Comparison of ENCODE assay signal across 12 mouse cellular contexts in genomic region chr6:53556050-53556449, GRCm38 (mm10).
DNase-seq lines count a peak whose midpoint lies in the region; ATAC-seq and TF ChIP-seq lines count a peak whose summit lies in the region.
"Had no signal": no experiment of that assay in that cellular context is flagged by ENCODE, and none has a peak within 500 bp of the region (broad histone marks: within the 10 kb centered on the region; RNA-seq: fewer than 3 reads in every experiment).

No protein-coding gene starts in this region.

- H3K4me1 ChIP-seq in forebrain, embryonic 16.5 days (replicated peaks; ENCODE audit: control insufficient read depth, insufficient read depth, low read length): peaks cover 6% of the 10 kb centered on the region
- peaks cover 9% of the 10 kb centered on the region for H3K4me1 ChIP-seq in forebrain, embryonic 12.5 days
- no peaks in the 10 kb centered on the region for H3K4me1 ChIP-seq in liver, postnatal 0 days (ENCODE audit: insufficient read depth)

- no peak overlapping the region for H3K4me2 ChIP-seq in forebrain, embryonic 16.5 days (ENCODE audit: low read length)
- no peak overlapping the region for H3K4me2 ChIP-seq in forebrain, embryonic 12.5 days
- no peak overlapping the region for H3K4me2 ChIP-seq in liver, postnatal 0 days (ENCODE audit: low read depth, low read length)
- H3K4me2 ChIP-seq: hindbrain, embryonic 15.5 days had no signal

- H3K9ac ChIP-seq in forebrain, embryonic 16.5 days (replicated peaks; ENCODE audit: low read depth, low read length): no peak overlapping the region
- H3K9ac ChIP-seq in forebrain, embryonic 12.5 days: no peak overlapping the region
- H3K9ac ChIP-seq in liver, postnatal 0 days (replicated peaks): no peak overlapping the region
- H3K9ac ChIP-seq: hindbrain, embryonic 15.5 days had no signal

- no peak overlapping the region for H3K27ac ChIP-seq in forebrain, embryonic 16.5 days (ENCODE audit: low read length)
- no peak overlapping the region for H3K27ac ChIP-seq in forebrain, embryonic 12.5 days
- no peak overlapping the region for H3K27ac ChIP-seq in liver, postnatal 0 days (ENCODE audit: low read depth)
- H3K27ac ChIP-seq: embryonic facial prominence, embryonic 10.5 days; hindbrain, embryonic 15.5 days had no signal

- no peak for TF ChIP-seq CTCF in liver, postnatal 0 days (IDR thresholded peaks at IDR 0.05; ENCODE audit: low read depth)

- H3K9me3 ChIP-seq in forebrain, embryonic 16.5 days (ENCODE audit: control insufficient read depth, low read length): no peaks in the 10 kb centered on the region
- H3K9me3 ChIP-seq in forebrain, embryonic 12.5 days: no peaks in the 10 kb centered on the region
- H3K9me3 ChIP-seq in liver, postnatal 0 days (ENCODE audit: low read length): no peaks in the 10 kb centered on the region
- H3K9me3 ChIP-seq: embryonic facial prominence, embryonic 10.5 days; hindbrain, embryonic 15.5 days had no signal

- H3K4me3 ChIP-seq in forebrain, embryonic 16.5 days (replicated peaks; ENCODE audit: low read length): no peak overlapping the region
- H3K4me3 ChIP-seq in forebrain, embryonic 12.5 days (replicated peaks): no peak overlapping the region
- no peak overlapping the region for H3K4me3 ChIP-seq in liver, postnatal 0 days (ENCODE audit: low read depth, low read length)
- H3K4me3 ChIP-seq: embryonic facial prominence, embryonic 10.5 days; hindbrain, embryonic 15.5 days had no signal

- TF ChIP-seq EP300 in liver, postnatal 0 days (IDR thresholded peaks at IDR 0.05; ENCODE audit: low read depth): no peak

- peak; percentile 31; the same call in 1 of the 2 replicates for ATAC-seq in forebrain, embryonic 16.5 days
- ATAC-seq in forebrain, embryonic 12.5 days (ENCODE audit: low FRiP score): no peak
- ATAC-seq in liver, postnatal 0 days: no peak
- ATAC-seq: midbrain, embryonic 16.5 days had no signal

- no peaks in the 10 kb centered on the region for H3K36me3 ChIP-seq in forebrain, embryonic 16.5 days (ENCODE audit: control insufficient read depth, insufficient read depth)
- H3K36me3 ChIP-seq in forebrain, embryonic 12.5 days (replicated peaks): no peaks in the 10 kb centered on the region
- no peaks in the 10 kb centered on the region for H3K36me3 ChIP-seq in liver, postnatal 0 days (replicated peaks; ENCODE audit: insufficient read depth, low read length)
- H3K36me3 ChIP-seq: embryonic facial prominence, embryonic 10.5 days; hindbrain, embryonic 15.5 days had no signal

- H3K27me3 ChIP-seq in forebrain, embryonic 16.5 days (replicated peaks; ENCODE audit: control insufficient read depth, insufficient read depth, low read length): no peaks in the 10 kb centered on the region
- no peaks in the 10 kb centered on the region for H3K27me3 ChIP-seq in forebrain, embryonic 12.5 days
- H3K27me3 ChIP-seq in liver, postnatal 0 days (ENCODE audit: insufficient read depth, low read length): 0 out of 2 replicates have a peak, but pooled peaks cover 4% of the 10 kb centered on the region
- H3K27me3 ChIP-seq: hindbrain, embryonic 15.5 days had no signal

- 13% methylated on average over 6 of the region's 6 CpGs for WGBS in forebrain, embryonic 16.5 days
- WGBS in forebrain, embryonic 12.5 days: 48% methylated on average over 6 of the region's 6 CpGs
- WGBS in liver, postnatal 0 days (ENCODE audit: insufficient replicate concordance): 27% methylated on average over 6 of the region's 6 CpGs

- DNase-seq in retina, postnatal 1 day: peak; percentile 45
- no peak for DNase-seq in retina, embryonic 14.5 days (ENCODE audit: low spot score)
- peak; percentile 69 for DNase-seq in kidney, adult 18-20 months
- no peak for DNase-seq in neural tube, embryonic 10.5 days (ENCODE audit: extremely low spot score, low spot score)
- DNase-seq in layer of hippocampus, postnatal 14 days (ENCODE audit: low spot score in 2 of 2): no peak
- DNase-seq in liver, postnatal 0 days: no peak
- DNase-seq: right cerebral cortex, adult 18-20 months had no signal

Comparison
In these comparisons a context has a peak if more than half of its experiments do, and no peak if none do; other contexts are left out.
1. DNase-seq: peak in retina, postnatal 1 day (single experiment) and kidney, adult 18-20 months (single experiment); none in retina, embryonic 14.5 days (single experiment), neural tube, embryonic 10.5 days (single experiment), layer of hippocampus, postnatal 14 days (0 of 2) and liver, postnatal 0 days (single experiment).